Mouse (Mus musculus): Measurements from ENCODE around the gene Sfn. TPM values are rescaled to one million over a fixed set of nuclear protein-coding genes. Genes with fewer than 3 reads are reported as not detected.

The Sfn gene
- polyA plus RNA-seq, 2 experiments = 139 to 295 TPM

- Histone ChIP-seq H3K27me3 (ENCODE audit: control insufficient read depth, insufficient read depth, low read length) (no peaks in the 10 kb centered on the region), H3K4me2 (replicated peaks; ENCODE audit: low read depth, low read length, severe bottlenecking) (peak overlapping the region; percentile 90), H3K36me3 (ENCODE audit: control insufficient read depth, insufficient read depth, low read length) (peaks cover 12% of the 10 kb centered on the region; the same call in 1 of the 2 replicates), H3K4me3 (replicated peaks; ENCODE audit: low read length) (no peak overlapping the region), H3K9ac (ENCODE audit: low read depth, low read length, severe bottlenecking) (no peak overlapping the region), H3K4me1 (ENCODE audit: control insufficient read depth, insufficient read depth, low read length) (peaks cover 13% of the 10 kb centered on the region), H3K9me3 (ENCODE audit: control insufficient read depth, low read length) (no peaks in the 10 kb centered on the region), H3K27ac (replicated peaks; ENCODE audit: low read depth, low read length) (no peak overlapping the region)
- DNase-seq (ENCODE audit: low spot score) (no peak), ATAC-seq (ENCODE audit: low FRiP score, low read depth) (no peak)
- no peak for TF ChIP-seq POLR2A (IDR thresholded peaks at IDR 0.05; ENCODE audit: borderline replicate concordance, extremely low read depth, insufficient read depth, insufficient read length)
- 75% methylated on average over 14 of the region's 14 CpGs for WGBS
Observed at GRCm38 (mm10) chr4:133631071-133631768, 29.3 kb upstream of the Sfn start.

GRCm38 (mm10) chr4:133630326-133630920 lies 28.5 kb upstream of the Sfn start:
- no peak for TF ChIP-seq POLR2A (IDR thresholded peaks at IDR 0.05; ENCODE audit: borderline replicate concordance, extremely low read depth, insufficient read depth, insufficient read length)
- H3K9ac ChIP-seq (ENCODE audit: low read depth, low read length, severe bottlenecking) = no peak overlapping the region
- no peak for DNase-seq (ENCODE audit: low spot score)
- peaks cover 20% of the 10 kb centered on the region for H3K36me3 ChIP-seq (ENCODE audit: control insufficient read depth, insufficient read depth, low read length)
- WGBS = 90% methylated on average over 8 of the region's 8 CpGs
- ATAC-seq (ENCODE audit: low FRiP score, low read depth) = no peak
- no peak overlapping the region for H3K4me3 ChIP-seq (replicated peaks; ENCODE audit: low read length)
- no peaks in the 10 kb centered on the region for H3K9me3 ChIP-seq (ENCODE audit: control insufficient read depth, low read length)
- H3K4me2 ChIP-seq (replicated peaks; ENCODE audit: low read depth, low read length, severe bottlenecking) = no peak overlapping the region
- no peaks in the 10 kb centered on the region for H3K27me3 ChIP-seq (ENCODE audit: control insufficient read depth, insufficient read depth, low read length)
- H3K27ac ChIP-seq (replicated peaks; ENCODE audit: low read depth, low read length) = no peak overlapping the region
- peaks cover 13% of the 10 kb centered on the region for H3K4me1 ChIP-seq (ENCODE audit: control insufficient read depth, insufficient read depth, low read length)

GRCm38 (mm10) chr4:133629191-133629590 lies 27.2 kb upstream of the Sfn start:
- WGBS = 82% methylated on average over 7 of the region's 7 CpGs
- Histone ChIP-seq H3K36me3 (ENCODE audit: control insufficient read depth, insufficient read depth, low read length) (peaks cover 32% of the 10 kb centered on the region), H3K4me1 (ENCODE audit: control insufficient read depth, insufficient read depth, low read length) (peaks cover 13% of the 10 kb centered on the region)

GRCm38 (mm10) chr4:133628517-133628916 lies 26.5 kb upstream of the Sfn start:
- Histone ChIP-seq H3K27me3 (ENCODE audit: control insufficient read depth, insufficient read depth, low read length) (no peaks in the 10 kb centered on the region), H3K4me2 (replicated peaks; ENCODE audit: low read depth, low read length, severe bottlenecking) (no peak overlapping the region), H3K27ac (replicated peaks; ENCODE audit: low read depth, low read length) (no peak overlapping the region), H3K36me3 (ENCODE audit: control insufficient read depth, insufficient read depth, low read length) (peaks cover 39% of the 10 kb centered on the region), H3K4me3 (replicated peaks; ENCODE audit: low read length) (no peak overlapping the region), H3K9me3 (ENCODE audit: control insufficient read depth, low read length) (no peaks in the 10 kb centered on the region), H3K9ac (ENCODE audit: low read depth, low read length, severe bottlenecking) (no peak overlapping the region), H3K4me1 (ENCODE audit: control insufficient read depth, insufficient read depth, low read length) (peaks cover 13% of the 10 kb centered on the region)
- no peak for TF ChIP-seq POLR2A (IDR thresholded peaks at IDR 0.05; ENCODE audit: borderline replicate concordance, extremely low read depth, insufficient read depth, insufficient read length)
- ATAC-seq (ENCODE audit: low FRiP score, low read depth) = no peak
- no peak for DNase-seq (ENCODE audit: low spot score)
- 78% methylated on average over 2 of the region's 2 CpGs for WGBS

More at GRCm38 (mm10) chr4:133629191-133629590, 27.2 kb upstream of the Sfn start:
- no peak for ATAC-seq (ENCODE audit: low FRiP score, low read depth)
- Histone ChIP-seq H3K4me3 (replicated peaks; ENCODE audit: low read length) (no peak overlapping the region), H3K27ac (replicated peaks; ENCODE audit: low read depth, low read length) (no peak overlapping the region), H3K4me2 (replicated peaks; ENCODE audit: low read depth, low read length, severe bottlenecking) (no peak overlapping the region), H3K9ac (ENCODE audit: low read depth, low read length, severe bottlenecking) (no peak overlapping the region), H3K9me3 (ENCODE audit: control insufficient read depth, low read length) (no peaks in the 10 kb centered on the region), H3K27me3 (ENCODE audit: control insufficient read depth, insufficient read depth, low read length) (no peaks in the 10 kb centered on the region)
- no peak for DNase-seq (ENCODE audit: low spot score)
- TF ChIP-seq POLR2A (IDR thresholded peaks at IDR 0.05; ENCODE audit: borderline replicate concordance, extremely low read depth, insufficient read depth, insufficient read length) = no peak

GRCm38 (mm10) chr4:133627039-133627438 lies 25.1 kb upstream of the Sfn start:
- no peaks in the 10 kb centered on the region for H3K9me3 ChIP-seq (ENCODE audit: control insufficient read depth, low read length)
- 94% methylated on average over 14 of the region's 14 CpGs for WGBS
- TF ChIP-seq POLR2A (IDR thresholded peaks at IDR 0.05; ENCODE audit: borderline replicate concordance, extremely low read depth, insufficient read depth, insufficient read length) = no peak

More at GRCm38 (mm10) chr4:133627039-133627438, 25.1 kb upstream of the Sfn start:
- no peak overlapping the region for H3K4me2 ChIP-seq (replicated peaks; ENCODE audit: low read depth, low read length, severe bottlenecking)
- H3K27ac ChIP-seq (replicated peaks; ENCODE audit: low read depth, low read length) = no peak overlapping the region
- H3K9ac ChIP-seq (ENCODE audit: low read depth, low read length, severe bottlenecking) = no peak overlapping the region
- peaks cover 8% of the 10 kb centered on the region for H3K4me1 ChIP-seq (ENCODE audit: control insufficient read depth, insufficient read depth, low read length)
- H3K4me3 ChIP-seq (replicated peaks; ENCODE audit: low read length) = no peak overlapping the region
- no peak for DNase-seq (ENCODE audit: low spot score)
- ATAC-seq (ENCODE audit: low FRiP score, low read depth) = no peak
- H3K27me3 ChIP-seq (ENCODE audit: control insufficient read depth, insufficient read depth, low read length) = no peaks in the 10 kb centered on the region
- H3K36me3 ChIP-seq (ENCODE audit: control insufficient read depth, insufficient read depth, low read length) = peaks cover 40% of the 10 kb centered on the region

Measured in limb, embryonic 14.5 days (tissue).